Mouse (Mus musculus) hindbrain, postnatal 0 days (tissue): ENCODE results near the gene Slc2a2. TPM values are rescaled to one million over a fixed set of nuclear protein-coding genes. Genes with fewer than 3 reads are reported as not detected.

ENCODE experiments used
- ATAC-seq: fragments of 200-750 bp; cut with Nextera tagmentation; 2 replicates; pipeline ENCODE4 v1.8.0; 2017; ENCODE audit warnings: mild to moderate bottlenecking, moderate TSS enrichment, moderate library complexity
- DNase-seq: peaks from one replicate; pipeline ENCODE4 v3.0.0-alpha.2; 2015; ENCODE audit warnings: low spot score
- H3K27ac ChIP-seq: fragments of 300-500 bp; sonication (generic); 2 replicates; pipeline ENCODE4 v1.5.1; 2014; ENCODE audit warnings: mild to moderate bottlenecking
- H3K27me3 ChIP-seq: fragments of 300-500 bp; sonication (generic); 2 replicates; pipeline ENCODE4 v1.6.1; 2014; ENCODE audit warnings: low read length, mixed read lengths; ENCODE audit not compliant: insufficient read depth
- H3K36me3 ChIP-seq: fragments of 300-500 bp; sonication (generic); 2 replicates; pipeline ENCODE4 v1.6.1; 2014; ENCODE audit warnings: low read length, mixed read lengths; ENCODE audit not compliant: insufficient read depth
- H3K4me1 ChIP-seq: fragments of 300-500 bp; sonication (generic); 2 replicates; pipeline ENCODE4 v1.6.1; 2014; ENCODE audit warnings: antibody characterized with exemption, low read length, mixed read lengths; ENCODE audit not compliant: insufficient read depth
- H3K4me2 ChIP-seq: fragments of 300-500 bp; sonication (generic); 2 replicates; pipeline ENCODE4 v1.6.1; 2014; ENCODE audit warnings: low read depth, mild to moderate bottlenecking, low read length, moderate library complexity, mixed read lengths
- H3K4me3 ChIP-seq: fragments of 300-500 bp; sonication (generic); 2 replicates; pipeline ENCODE4 v1.5.1; 2014; ENCODE audit warnings: low read length
- H3K9ac ChIP-seq: fragments of 300-500 bp; sonication (generic); replicated peaks from 2 replicates; pipeline ENCODE4 v1.6.1; 2014; ENCODE audit warnings: mild to moderate bottlenecking, low read length, moderate library complexity, mixed read lengths
- H3K9me3 ChIP-seq: fragments of 300-500 bp; sonication (generic); 2 replicates; pipeline ENCODE4 v1.6.1; 2016; ENCODE audit warnings: low read length, mixed read lengths
- CTCF ChIP-seq: IDR thresholded peaks from 2 replicates; pipeline ENCODE4 v1.5.1; 2016; ENCODE audit warnings: antibody characterized with exemption, control low read depth, low read depth
- WGBS: fragments of 180-500 bp; shearing (Covaris S2); extraction: QIAGEN DNeasy Blood & Tissue Kit; methylation state at CpG from one replicate; pipeline ENCODE4 v1.1.7; 2014; 5-methylcytosine and 5-hydroxymethylcytosine counted together
- polyA plus RNA-seq: library from polyadenylated mRNA; unstranded; fragments of >200 nt; fragmentation: Nextera tagmentation; extraction: Ambion mirVana; gene quantifications from 2 replicates; pipeline ENCODE4 v1.2.1, GENCODE M21; 2015
- total RNA-seq: library from RNA; depleted of rRNA; stranded (reverse); fragments of >200 nt; gene quantifications from 2 replicates; pipeline ENCODE4 v1.2.3, GENCODE M21; 2014; rRNA removed

Gene Slc2a2
- total and polyA plus RNA-seq, 2 experiments from 2014 or later, result 0.09 TPM; not detected in 1

- no peaks in the 10 kb centered on the region for H3K27me3 ChIP-seq
- H3K27ac ChIP-seq, result no peak overlapping the region
- no peaks in the 10 kb centered on the region for H3K4me1 ChIP-seq
- no peak overlapping the region for H3K4me3 ChIP-seq
- no peaks in the 10 kb centered on the region for H3K36me3 ChIP-seq
- no peak overlapping the region for H3K4me2 ChIP-seq
- H3K9ac ChIP-seq, result no peak overlapping the region
- ATAC-seq (no peak), DNase-seq (no peak)
- no peak for TF ChIP-seq CTCF
- H3K9me3 ChIP-seq, result no peaks in the 10 kb centered on the region
- 89% methylated on average over 7 of the region's 7 CpGs for WGBS
These were observed 77.7 kb downstream of the Slc2a2 start for GRCm38 (mm10) chr3:28775361-28775760.

DNA sequence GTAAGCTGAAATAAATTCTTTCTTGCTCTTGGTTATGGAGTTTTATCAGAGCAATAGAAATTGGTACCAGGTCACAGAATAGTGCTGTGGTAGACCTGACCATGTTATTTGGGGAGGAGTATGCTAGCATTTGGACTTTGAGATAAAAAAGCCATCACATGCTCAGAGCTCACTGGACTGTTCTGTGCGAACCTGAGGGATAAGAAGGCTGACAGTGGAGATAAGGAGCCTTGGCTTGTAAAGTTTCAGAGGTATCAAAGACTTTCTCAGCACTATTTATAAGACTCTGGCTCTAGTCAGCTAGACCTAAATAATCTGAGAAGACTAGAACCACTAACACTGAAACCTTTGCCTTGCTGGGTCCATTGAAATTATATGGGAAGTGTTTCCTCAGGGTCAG, 78.3 kb downstream of the Slc2a2 start:
- TF ChIP-seq CTCF, result no peak
- H3K27me3 ChIP-seq, result no peaks in the 10 kb centered on the region
- no peak overlapping the region for H3K4me2 ChIP-seq
- H3K9ac ChIP-seq, result no peak overlapping the region
- H3K9me3 ChIP-seq, result no peaks in the 10 kb centered on the region
- no peak overlapping the region for H3K4me3 ChIP-seq
- ATAC-seq (no peak), DNase-seq (no peak)
- H3K27ac ChIP-seq, result no peak overlapping the region
- WGBS, result 97% methylated on average over 1 of the region's 1 CpGs
- no peaks in the 10 kb centered on the region for H3K4me1 ChIP-seq
- H3K36me3 ChIP-seq, result no peaks in the 10 kb centered on the region

DNA sequence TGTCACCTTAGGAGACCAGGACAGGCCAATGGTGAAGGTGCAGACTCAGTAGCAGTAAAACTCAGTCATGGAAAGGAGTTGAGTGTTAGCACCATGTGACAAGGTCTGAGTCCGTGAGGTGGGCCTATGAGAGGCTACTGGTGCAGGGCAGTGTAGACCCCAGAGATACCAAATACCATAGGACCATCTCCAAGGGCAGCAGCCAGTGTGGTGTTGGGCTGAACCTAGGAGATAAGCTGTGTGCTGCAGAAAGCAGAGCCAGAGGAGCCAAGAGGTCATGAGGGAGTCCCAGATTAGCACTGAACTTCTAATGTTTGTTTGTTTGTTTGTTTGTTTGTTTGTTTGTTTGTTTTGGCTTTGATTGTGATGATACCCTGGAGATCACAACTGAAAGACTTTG, 78.8 kb downstream of the Slc2a2 start:
- Histone ChIP-seq H3K9ac (no peak overlapping the region), H3K27me3 (no peaks in the 10 kb centered on the region), H3K36me3 (no peaks in the 10 kb centered on the region), H3K4me1 (no peaks in the 10 kb centered on the region), H3K4me3 (no peak overlapping the region), H3K4me2 (no peak overlapping the region), H3K9me3 (no peaks in the 10 kb centered on the region), H3K27ac (no peak overlapping the region)
- 90% methylated on average over 1 of the region's 1 CpGs for WGBS
- ATAC-seq (no peak), DNase-seq (no peak)
- TF ChIP-seq CTCF, result no peak

GRCm38 (mm10) chr3:28780511-28780910, 82.8 kb downstream of the Slc2a2 start:
- H3K9me3 ChIP-seq, result no peaks in the 10 kb centered on the region
- H3K27ac ChIP-seq, result no peak overlapping the region
- 71% methylated on average over 9 of the region's 9 CpGs for WGBS
- no peaks in the 10 kb centered on the region for H3K36me3 ChIP-seq
- no peak for ATAC-seq
- H3K4me3 ChIP-seq, result peak overlapping the region; percentile 83
- TF ChIP-seq CTCF, result no peak
- no peak for DNase-seq
- peak overlapping the region; percentile 100 for H3K4me2 ChIP-seq
- H3K4me1 ChIP-seq, result peaks cover 4% of the 10 kb centered on the region; the same call in 1 of the 2 replicates
- no peak overlapping the region for H3K9ac ChIP-seq
- no peaks in the 10 kb centered on the region for H3K27me3 ChIP-seq

Other genes with a start within 250 kb of the Slc2a2 start
- gene Eif5a2, start 83.4 kb downstream of the Slc2a2 start, total RNA-seq, result 23.9 and 26.9 TPM in 2 replicates
- gene Eif5a2, start 83.4 kb downstream of the Slc2a2 start, polyA plus RNA-seq, result 10.0 and 10.7 TPM in 2 replicates
- 116 and 157 TPM in 2 replicates for gene Rpl22l1, start 107.5 kb downstream of the Slc2a2 start, total RNA-seq
- 341 and 391 TPM in 2 replicates for gene Rpl22l1, start 107.5 kb downstream of the Slc2a2 start, polyA plus RNA-seq
- gene Gm1527, start 194.7 kb downstream of the Slc2a2 start, total RNA-seq, result not detected in 2 replicates
- not detected in 2 replicates for gene Gm1527, start 194.7 kb downstream of the Slc2a2 start, polyA plus RNA-seq